17 mouse cellular contexts compared by ENCODE assay signal in genomic region chr8:86759090-86759491, GRCm38 (mm10). TPM values are rescaled to one million over a fixed set of nuclear protein-coding genes. Genes with fewer than 3 reads are reported as not detected.
DNase-seq lines count a peak whose midpoint lies in the region; ATAC-seq lines count a peak whose summit lies in the region.
"Had no signal": no experiment of that assay in that cellular context is flagged by ENCODE, and none has a peak within 500 bp of the region (broad histone marks: within the 10 kb centered on the region; RNA-seq: fewer than 3 reads in every experiment).

No protein-coding gene starts in this region.

- H3K4me1 ChIP-seq in lung, embryonic 16.5 days (replicated peaks; ENCODE audit: control insufficient read depth, insufficient read depth, low read length) = peaks cover 13% of the 10 kb centered on the region
- peaks cover 5% of the 10 kb centered on the region; the same call in 1 of the 2 replicates for H3K4me1 ChIP-seq in intestine, embryonic 15.5 days (replicated peaks)
- peaks cover 29% of the 10 kb centered on the region for H3K4me1 ChIP-seq in liver, embryonic 15.5 days (replicated peaks)
- H3K4me1 ChIP-seq in stomach, embryonic 15.5 days = 0 out of 2 replicates have a peak, but pooled peaks cover 2% of the 10 kb centered on the region
- H3K4me1 ChIP-seq: limb, embryonic 15.5 days had no signal

- H3K4me2 ChIP-seq in lung, embryonic 16.5 days (ENCODE audit: low read depth, low read length) = no peak overlapping the region
- H3K4me2 ChIP-seq in intestine, embryonic 15.5 days (replicated peaks) = no peak overlapping the region
- peak overlapping the region; percentile 28; the same call in 1 of the 2 replicates for H3K4me2 ChIP-seq in liver, embryonic 15.5 days
- H3K4me2 ChIP-seq in stomach, embryonic 15.5 days = no peak overlapping the region
- H3K4me2 ChIP-seq: limb, embryonic 15.5 days had no signal

- no peaks in the 10 kb centered on the region for H3K27me3 ChIP-seq in lung, embryonic 16.5 days (ENCODE audit: control insufficient read depth, insufficient read depth, low read depth, low read length)
- H3K27me3 ChIP-seq in intestine, embryonic 15.5 days (replicated peaks) = no peaks in the 10 kb centered on the region; the same call in 1 of the 2 replicates
- peaks cover 39% of the 10 kb centered on the region for H3K27me3 ChIP-seq in liver, embryonic 15.5 days
- H3K27me3 ChIP-seq in stomach, embryonic 15.5 days (replicated peaks) = no peaks in the 10 kb centered on the region
- H3K27me3 ChIP-seq: limb, embryonic 15.5 days had no signal

- ATAC-seq in lung, embryonic 16.5 days (ENCODE audit: low read depth) = peak; percentile 83
- peak; percentile 94 for ATAC-seq in intestine, embryonic 15.5 days
- ATAC-seq in liver, embryonic 15.5 days (ENCODE audit: insufficient read depth) = peak; percentile 87
- peak; percentile 91 for ATAC-seq in stomach, embryonic 15.5 days (ENCODE audit: insufficient read depth, low FRiP score, low read depth)
- ATAC-seq: hindbrain, postnatal 0 days had no signal

- H3K36me3 ChIP-seq in lung, embryonic 16.5 days (ENCODE audit: control insufficient read depth, insufficient read depth, low read length) = no peaks in the 10 kb centered on the region
- no peaks in the 10 kb centered on the region for H3K36me3 ChIP-seq in intestine, embryonic 15.5 days
- H3K36me3 ChIP-seq in liver, embryonic 15.5 days (replicated peaks) = no peaks in the 10 kb centered on the region
- no peaks in the 10 kb centered on the region for H3K36me3 ChIP-seq in stomach, embryonic 15.5 days
- H3K36me3 ChIP-seq: embryonic facial prominence, embryonic 10.5 days; limb, embryonic 15.5 days had no signal

- H3K9me3 ChIP-seq in lung, embryonic 16.5 days (ENCODE audit: control insufficient read depth, low read length) = no peaks in the 10 kb centered on the region
- no peaks in the 10 kb centered on the region for H3K9me3 ChIP-seq in intestine, embryonic 15.5 days
- no peaks in the 10 kb centered on the region for H3K9me3 ChIP-seq in liver, embryonic 15.5 days (replicated peaks)
- H3K9me3 ChIP-seq in stomach, embryonic 15.5 days = no peaks in the 10 kb centered on the region
- H3K9me3 ChIP-seq: embryonic facial prominence, embryonic 10.5 days; limb, embryonic 15.5 days had no signal

- DNase-seq in lung, adult 18-20 months = no peak
- no peak for DNase-seq in heart, adult 18-20 months
- no peak for DNase-seq in urinary bladder, adult 2 months (ENCODE audit: low spot score)
- DNase-seq in testis, postnatal 14 days (ENCODE audit: low spot score) = no peak
- DNase-seq: adrenal gland, postnatal 10 days; cerebellum, adult 9-10 months; gastrocnemius, postnatal 14 days; midbrain, embryonic 14.5 days; right cerebral cortex, postnatal 14 days had no signal

- 5% methylated on average over 4 of the region's 4 CpGs for WGBS in lung, embryonic 16.5 days
- WGBS in intestine, embryonic 15.5 days = 20% methylated on average over 4 of the region's 4 CpGs
- 8% methylated on average over 4 of the region's 4 CpGs for WGBS in liver, embryonic 15.5 days (ENCODE audit: insufficient replicate concordance)
- 22% methylated on average over 4 of the region's 4 CpGs for WGBS in stomach, embryonic 15.5 days

- H3K27ac ChIP-seq in lung, embryonic 16.5 days (ENCODE audit: low read length) = peak overlapping the region; percentile 53
- no peak overlapping the region for H3K27ac ChIP-seq in intestine, embryonic 15.5 days
- H3K27ac ChIP-seq in liver, embryonic 15.5 days (replicated peaks) = peak overlapping the region; percentile 72
- H3K27ac ChIP-seq in stomach, embryonic 15.5 days = peak overlapping the region; percentile 2; the same call in 1 of the 2 replicates
- H3K27ac ChIP-seq: embryonic facial prominence, embryonic 10.5 days; hindbrain, postnatal 0 days; kidney, postnatal 0 days; limb, embryonic 15.5 days had no signal

- H3K9ac ChIP-seq in lung, embryonic 16.5 days (ENCODE audit: low read length) = no peak overlapping the region
- no peak overlapping the region for H3K9ac ChIP-seq in intestine, embryonic 15.5 days
- H3K9ac ChIP-seq in liver, embryonic 15.5 days = no peak overlapping the region
- H3K9ac ChIP-seq in stomach, embryonic 15.5 days = no peak overlapping the region
- H3K9ac ChIP-seq: limb, embryonic 15.5 days had no signal

- H3K4me3 ChIP-seq in lung, embryonic 16.5 days (ENCODE audit: low read length) = no peak overlapping the region
- H3K4me3 ChIP-seq in intestine, embryonic 15.5 days (replicated peaks) = no peak overlapping the region
- no peak overlapping the region for H3K4me3 ChIP-seq in liver, embryonic 15.5 days (replicated peaks)
- no peak overlapping the region for H3K4me3 ChIP-seq in stomach, embryonic 15.5 days (replicated peaks)
- H3K4me3 ChIP-seq: embryonic facial prominence, embryonic 10.5 days; limb, embryonic 15.5 days had no signal

RNA-seq across cellular contexts. Expression of gene Siah1a, which starts 13.4 kb away (rescaled TPM):
- 31.5 and 39.5 TPM in 2 replicates for polyA plus RNA-seq in lung, embryonic 16.5 days (2015; fragmentation: Nextera tagmentation; extraction: Ambion mirVana)
- 31.2 and 36.1 TPM in 2 replicates for polyA plus RNA-seq in intestine, embryonic 15.5 days (2015; fragmentation: Nextera tagmentation; extraction: Ambion mirVana)
- polyA plus RNA-seq in liver, embryonic 15.5 days (2015; fragmentation: Nextera tagmentation; extraction: Ambion mirVana) = 14.2 and 15.4 TPM in 2 replicates
- 38.3 and 40.7 TPM in 2 replicates for polyA plus RNA-seq in stomach, embryonic 15.5 days (2015; fragmentation: Nextera tagmentation; extraction: Ambion mirVana)
- 10 to 100 TPM; 13.4 to 14.1 TPM for total RNA-seq in heart, adult 18-20 months (2021)
- polyA plus RNA-seq in urinary bladder, adult 2 months (2012; rRNA removed) = 28.9 and 30.7 TPM in 2 replicates

RNA-seq across cellular contexts. Expression of gene Gm10638, which starts 13.6 kb away (rescaled TPM):
- polyA plus RNA-seq in lung, embryonic 16.5 days (2015; fragmentation: Nextera tagmentation; extraction: Ambion mirVana) = 2.5 and 3.3 TPM in 2 replicates
- polyA plus RNA-seq in intestine, embryonic 15.5 days (2015; fragmentation: Nextera tagmentation; extraction: Ambion mirVana) = 2.9 and 3.7 TPM in 2 replicates
- polyA plus RNA-seq in liver, embryonic 15.5 days (2015; fragmentation: Nextera tagmentation; extraction: Ambion mirVana) = 0.91 and 1.3 TPM in 2 replicates
- polyA plus RNA-seq in stomach, embryonic 15.5 days (2015; fragmentation: Nextera tagmentation; extraction: Ambion mirVana) = 3.6 and 3.7 TPM in 2 replicates
- total RNA-seq in heart, adult 18-20 months (2021) = 1 to 10 TPM; 3.9 to 4.7 TPM
- polyA plus RNA-seq in urinary bladder, adult 2 months (2012; rRNA removed) = 3.0 and 3.8 TPM in 2 replicates
- total RNA-seq: hindbrain, postnatal 0 days had no signal
